Mouse (Mus musculus) hindbrain, postnatal 0 days (tissue): ENCODE results near the gene Gins3. TPM values are rescaled to one million over a fixed set of nuclear protein-coding genes. Genes with fewer than 3 reads are reported as not detected.

Source experiments
- ATAC-seq: fragments of 200-750 bp; cut with Nextera tagmentation; 2 replicates; pipeline ENCODE4 v1.8.0; 2017; ENCODE audit warnings: mild to moderate bottlenecking, moderate TSS enrichment, moderate library complexity
- DNase-seq: peaks from one replicate; pipeline ENCODE4 v3.0.0-alpha.2; 2015; ENCODE audit warnings: low spot score
- H3K27ac ChIP-seq: fragments of 300-500 bp; sonication (generic); 2 replicates; pipeline ENCODE4 v1.5.1; 2014; ENCODE audit warnings: mild to moderate bottlenecking
- H3K27me3 ChIP-seq: fragments of 300-500 bp; sonication (generic); 2 replicates; pipeline ENCODE4 v1.6.1; 2014; ENCODE audit warnings: low read length, mixed read lengths; ENCODE audit not compliant: insufficient read depth
- H3K36me3 ChIP-seq: fragments of 300-500 bp; sonication (generic); 2 replicates; pipeline ENCODE4 v1.6.1; 2014; ENCODE audit warnings: low read length, mixed read lengths; ENCODE audit not compliant: insufficient read depth
- H3K4me1 ChIP-seq: fragments of 300-500 bp; sonication (generic); 2 replicates; pipeline ENCODE4 v1.6.1; 2014; ENCODE audit warnings: antibody characterized with exemption, low read length, mixed read lengths; ENCODE audit not compliant: insufficient read depth
- H3K4me2 ChIP-seq: fragments of 300-500 bp; sonication (generic); 2 replicates; pipeline ENCODE4 v1.6.1; 2014; ENCODE audit warnings: low read depth, mild to moderate bottlenecking, low read length, moderate library complexity, mixed read lengths
- H3K4me3 ChIP-seq: fragments of 300-500 bp; sonication (generic); 2 replicates; pipeline ENCODE4 v1.5.1; 2014; ENCODE audit warnings: low read length
- H3K9ac ChIP-seq: fragments of 300-500 bp; sonication (generic); replicated peaks from 2 replicates; pipeline ENCODE4 v1.6.1; 2014; ENCODE audit warnings: mild to moderate bottlenecking, low read length, moderate library complexity, mixed read lengths
- H3K9me3 ChIP-seq: fragments of 300-500 bp; sonication (generic); 2 replicates; pipeline ENCODE4 v1.6.1; 2016; ENCODE audit warnings: low read length, mixed read lengths
- CTCF ChIP-seq: IDR thresholded peaks from 2 replicates; pipeline ENCODE4 v1.5.1; 2016; ENCODE audit warnings: antibody characterized with exemption, control low read depth, low read depth
- WGBS: fragments of 180-500 bp; shearing (Covaris S2); extraction: QIAGEN DNeasy Blood & Tissue Kit; methylation state at CpG from one replicate; pipeline ENCODE4 v1.1.7; 2014; 5-methylcytosine and 5-hydroxymethylcytosine counted together
- polyA plus RNA-seq: library from polyadenylated mRNA; unstranded; fragments of >200 nt; fragmentation: Nextera tagmentation; extraction: Ambion mirVana; gene quantifications from 2 replicates; pipeline ENCODE4 v1.2.1, GENCODE M21; 2015
- total RNA-seq: library from RNA; depleted of rRNA; stranded (reverse); fragments of >200 nt; gene quantifications from 2 replicates; pipeline ENCODE4 v1.2.3, GENCODE M21; 2014

Gins3 gene
- total and polyA plus RNA-seq, 2 experiments from 2014 or later: 4.4 to 5.1 TPM

DNA sequence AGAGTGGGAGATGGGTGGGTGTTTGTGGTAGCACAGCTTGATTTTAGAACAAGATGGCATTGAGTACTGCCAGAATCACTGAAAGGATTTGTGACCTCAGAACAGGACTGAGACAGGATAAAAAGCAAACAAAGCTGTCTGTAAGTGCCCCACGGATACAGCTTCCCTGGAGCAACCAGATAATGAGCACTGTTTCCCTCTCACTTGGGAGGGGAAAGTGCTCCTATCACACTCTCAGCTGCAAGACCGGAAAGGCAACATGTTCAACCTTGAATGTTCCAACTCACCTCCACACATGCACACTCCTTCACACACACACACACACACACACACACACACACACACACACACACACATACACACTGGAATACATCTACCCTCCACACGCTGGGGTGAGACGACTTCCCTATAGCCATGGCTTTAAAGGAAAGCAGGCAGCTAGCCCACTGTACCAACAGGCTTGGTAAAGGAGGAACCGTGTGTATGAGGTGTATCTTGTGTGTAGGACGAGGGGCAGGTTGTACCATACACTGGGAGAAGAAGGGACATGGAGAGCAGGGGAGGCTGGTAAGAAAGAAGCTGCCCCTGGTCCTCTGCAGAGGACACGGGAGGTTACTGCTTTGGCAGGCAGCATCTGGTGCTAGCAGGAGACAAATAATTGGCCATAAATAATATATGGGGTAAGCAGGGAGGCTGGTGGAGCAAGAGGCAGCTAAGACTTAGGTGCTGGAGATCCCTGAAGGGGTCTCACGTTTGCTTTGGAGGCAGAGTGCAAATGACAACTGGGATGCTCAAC is 35.1 kb downstream of the Gins3 start:
- Histone ChIP-seq H3K27ac (no peak overlapping the region), H3K36me3 (no peaks in the 10 kb centered on the region)
- no peak for DNase-seq

GRCm38 (mm10) chr8:95669967-95670366 is 36.7 kb downstream of the Gins3 start:
- H3K36me3 ChIP-seq: no peaks in the 10 kb centered on the region
- WGBS: 87% methylated on average over 2 of the region's 2 CpGs
- H3K27ac ChIP-seq: no peak overlapping the region
- no peaks in the 10 kb centered on the region for H3K4me1 ChIP-seq
- DNase-seq: no peak
- no peak overlapping the region for H3K4me3 ChIP-seq
- no peak for TF ChIP-seq CTCF
- ATAC-seq: no peak
- H3K27me3 ChIP-seq: no peaks in the 10 kb centered on the region
- no peaks in the 10 kb centered on the region for H3K9me3 ChIP-seq
- H3K4me2 ChIP-seq: no peak overlapping the region
- H3K9ac ChIP-seq: no peak overlapping the region

More for the DNA sequence above, 35.1 kb downstream of the Gins3 start:
- no peak for TF ChIP-seq CTCF
- WGBS: 60% methylated on average over 8 of the region's 8 CpGs
- 0 out of 2 replicates have a peak, but pooled peaks have one; percentile 21 for ATAC-seq
- no peak overlapping the region for H3K9ac ChIP-seq
- no peak overlapping the region for H3K4me3 ChIP-seq
- no peaks in the 10 kb centered on the region for H3K4me1 ChIP-seq
- no peaks in the 10 kb centered on the region for H3K27me3 ChIP-seq
- H3K9me3 ChIP-seq: no peaks in the 10 kb centered on the region
- no peak overlapping the region for H3K4me2 ChIP-seq

GRCm38 (mm10) chr8:95671861-95672260 is 38.6 kb downstream of the Gins3 start:
- ATAC-seq: no peak
- no peak overlapping the region for H3K27ac ChIP-seq
- no peaks in the 10 kb centered on the region for H3K27me3 ChIP-seq
- H3K9me3 ChIP-seq: no peaks in the 10 kb centered on the region
- no peak overlapping the region for H3K4me2 ChIP-seq
- no peaks in the 10 kb centered on the region for H3K4me1 ChIP-seq
- TF ChIP-seq CTCF: no peak
- no peak overlapping the region for H3K9ac ChIP-seq
- WGBS: 84% methylated on average over 6 of the region's 6 CpGs
- H3K4me3 ChIP-seq: no peak overlapping the region
- DNase-seq: no peak
- H3K36me3 ChIP-seq: no peaks in the 10 kb centered on the region

GRCm38 (mm10) chr8:95672811-95673210 is 39.6 kb downstream of the Gins3 start:
- no peaks in the 10 kb centered on the region for H3K27me3 ChIP-seq
- TF ChIP-seq CTCF: no peak
- ATAC-seq (no peak), DNase-seq (no peak)
- no peak overlapping the region for H3K27ac ChIP-seq
- 77% methylated on average over 5 of the region's 5 CpGs for WGBS
- H3K9me3 ChIP-seq: no peaks in the 10 kb centered on the region
- no peak overlapping the region for H3K9ac ChIP-seq
- no peaks in the 10 kb centered on the region for H3K4me1 ChIP-seq
- H3K4me3 ChIP-seq: no peak overlapping the region
- H3K36me3 ChIP-seq: no peaks in the 10 kb centered on the region
- H3K4me2 ChIP-seq: no peak overlapping the region

- Histone ChIP-seq H3K36me3 (no peaks in the 10 kb centered on the region), H3K9ac (peak within 1 kb of the TSS; percentile 77), H3K4me2 (peak within 1 kb of the TSS; percentile 82), H3K27me3 (no peaks in the 10 kb centered on the region; the same call in 1 of the 2 replicates), H3K4me1 (no peaks in the 10 kb centered on the region), H3K27ac (peak within 1 kb of the TSS; percentile 74), H3K9me3 (no peaks in the 10 kb centered on the region), H3K4me3 (peak within 1 kb of the TSS; percentile 67)
- 63% methylated on average over 9 of the region's 9 CpGs for WGBS
- ATAC-seq (no peak), DNase-seq (no peak)
- no peak for TF ChIP-seq CTCF
These were observed 43.4 kb downstream of the Gins3 start, which contains the start of gene Ndrg4 for GRCm38 (mm10) chr8:95676631-95677030. Gene Ndrg4, plus strand, starts transcription at chr8:95676980.

DNA sequence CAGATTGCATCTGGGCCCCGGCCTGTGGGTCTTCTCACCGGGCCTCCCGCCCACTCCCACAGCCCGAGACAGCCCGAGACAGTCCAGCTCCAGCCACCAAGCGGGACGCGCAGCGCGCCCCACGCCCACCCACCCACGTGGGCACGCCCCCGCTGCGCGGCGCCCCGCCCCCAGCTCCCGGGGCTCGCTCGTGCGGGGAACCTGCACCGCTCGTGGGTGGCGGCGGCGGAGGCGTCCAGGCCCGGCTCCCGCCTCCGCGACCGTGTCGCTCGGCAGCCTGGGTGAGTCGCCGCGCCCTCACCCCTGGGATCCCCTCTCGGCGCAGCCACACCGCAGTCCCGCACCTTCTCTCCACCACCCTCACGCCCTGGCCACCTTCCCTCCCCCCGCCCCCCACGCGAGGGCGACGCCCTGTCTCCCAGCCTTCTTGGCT is 44.4 kb downstream of the Gins3 start:
- H3K4me1 ChIP-seq: no peaks in the 10 kb centered on the region

GRCm38 (mm10) chr8:95678024-95678611 is 44.9 kb downstream of the Gins3 start:
- 1% methylated on average over 42 of the region's 70 CpGs for WGBS
- Histone ChIP-seq H3K27ac (peak overlapping the region; percentile 74), H3K36me3 (no peaks in the 10 kb centered on the region), H3K27me3 (no peaks in the 10 kb centered on the region; the same call in 1 of the 2 replicates), H3K9me3 (no peaks in the 10 kb centered on the region), H3K9ac (peak overlapping the region; percentile 77), H3K4me2 (peak overlapping the region; percentile 82), H3K4me3 (peak overlapping the region; percentile 67), H3K4me1 (no peaks in the 10 kb centered on the region)
- DNase-seq (peak; percentile 61), ATAC-seq (peak; percentile 74)
- TF ChIP-seq CTCF: no peak

More for the DNA sequence above, 44.4 kb downstream of the Gins3 start:
- TF ChIP-seq CTCF: no peak
- H3K4me3 ChIP-seq: peak overlapping the region; percentile 67
- peak overlapping the region; percentile 82 for H3K4me2 ChIP-seq
- WGBS: 1% methylated on average over 24 of the region's 48 CpGs
- peak overlapping the region; percentile 77 for H3K9ac ChIP-seq
- H3K27ac ChIP-seq: peak overlapping the region; percentile 74
- H3K27me3 ChIP-seq: no peaks in the 10 kb centered on the region; the same call in 1 of the 2 replicates
- no peaks in the 10 kb centered on the region for H3K9me3 ChIP-seq
- peak; percentile 73 for DNase-seq
- no peaks in the 10 kb centered on the region for H3K36me3 ChIP-seq
- ATAC-seq: peak; percentile 61
